Mouse (Mus musculus) left cerebral cortex, postnatal 14 days (tissue): ENCODE measurements around the gene Thumpd2. TPM values are rescaled to one million over a fixed set of nuclear protein-coding genes. Genes with fewer than 3 reads are reported as not detected.

Experiments used
- DNase-seq, 2 experiments: peaks; one replicate each; pipeline ENCODE4 v3.0.0; 2021 to 2022; ENCODE audit warnings: low spot score in 2 of 2, mixed read lengths in 1 of 2
- intact Hi-C: fragments of 180-260 bp; cut with DNase I; formaldehyde crosslinking; loops from one replicate; pipeline ENCODE4 v1.15.1; 2025
- total RNA-seq, 2 experiments: library from RNA; stranded (reverse); gene quantifications; 2 replicates each; pipeline ENCODE4 v1.2.3; 2021

Thumpd2 gene
- total RNA-seq, 2 experiments from 2014 or later = 4.2 to 6.1 TPM

DNA sequence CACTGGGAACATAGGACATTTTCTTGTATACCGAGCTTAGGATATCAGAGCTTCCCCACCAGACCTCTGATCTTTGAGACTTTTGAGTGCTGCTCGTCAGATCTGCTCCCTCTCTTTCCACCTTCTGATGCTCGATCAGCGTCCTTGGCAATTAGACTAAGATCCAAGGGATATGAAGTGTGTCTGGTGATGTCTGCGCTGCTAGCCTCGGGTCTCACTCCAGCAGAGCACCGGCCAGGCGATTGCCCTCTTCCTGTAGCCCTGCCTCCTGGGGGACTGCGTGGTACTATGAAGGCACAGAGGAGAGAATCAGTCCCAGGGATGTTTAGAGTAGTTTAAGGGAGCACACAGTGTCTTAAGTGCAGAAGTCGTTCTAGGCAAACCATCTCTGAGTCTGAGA is 81.9 kb downstream of the Thumpd2 start:
- intact Hi-C loops = loop anchor here (2.0 to 5.0 kb wide), 3 partner anchors 36 to 361 kb away; no protein-coding TSS in a partner anchor
- no peak for DNase-seq

DNA sequence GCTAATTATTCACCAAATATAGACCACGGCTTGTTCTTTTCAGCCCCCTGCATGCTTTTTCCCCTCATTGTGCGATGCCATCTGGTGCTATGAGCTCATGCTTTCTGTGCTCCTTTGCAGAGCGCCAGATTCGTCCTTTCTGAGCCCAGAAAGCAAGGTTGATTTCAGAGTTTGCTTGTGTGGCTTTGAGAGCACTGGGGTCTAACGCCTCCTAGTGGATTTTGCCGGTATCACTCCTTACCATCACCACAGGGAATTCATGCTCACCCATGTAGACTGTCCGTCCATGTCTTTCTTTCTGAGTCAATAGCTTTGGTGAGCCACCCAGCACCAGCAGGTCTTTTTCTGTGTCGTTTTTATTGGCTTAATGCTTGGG is 82.5 kb downstream of the Thumpd2 start:
- intact Hi-C loops = loop anchor here (2.0 to 5.0 kb wide), 3 partner anchors 35 to 360 kb away; no protein-coding TSS in a partner anchor
- DNase-seq = peak; percentile 93 to 95

DNA sequence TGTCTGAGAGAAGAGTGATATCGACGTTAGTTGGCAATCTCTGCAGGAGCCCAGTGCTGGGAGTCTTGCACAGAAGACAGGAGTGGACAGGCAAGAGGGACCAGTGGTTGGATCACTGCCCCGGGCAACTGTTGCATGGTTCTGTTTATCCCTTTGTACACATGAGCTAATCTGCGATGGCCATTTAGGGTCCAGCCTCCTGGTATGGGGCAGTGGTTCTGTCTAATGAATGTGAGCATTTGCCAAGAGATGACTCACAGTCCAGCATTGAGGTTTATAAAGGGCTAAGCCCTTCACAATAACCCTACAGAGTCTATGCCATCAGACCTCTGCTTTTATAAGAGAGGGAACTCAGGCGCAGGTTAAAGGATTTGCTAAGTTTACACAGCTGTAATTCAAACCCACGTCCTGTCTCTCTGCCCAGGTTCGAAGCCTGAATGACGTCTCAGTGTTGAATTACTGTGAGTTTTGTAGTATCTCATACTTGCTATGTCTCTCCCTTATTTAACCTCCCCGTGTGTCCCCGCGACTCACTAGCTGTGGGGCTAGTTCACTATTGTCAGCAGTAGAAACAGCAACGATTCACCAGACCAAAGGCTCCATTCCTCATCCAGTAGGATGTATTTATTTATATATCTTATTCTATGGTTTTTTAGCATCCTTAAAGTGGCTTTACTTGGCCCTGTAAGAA is 83.0 kb downstream of the Thumpd2 start:
- no peak for DNase-seq
- intact Hi-C loops = loop anchor here (2.0 to 5.0 kb wide), 3 partner anchors 35 to 360 kb away; no protein-coding TSS in a partner anchor

- DNase-seq = no peak
- intact Hi-C loops = loop anchor here (5.0 kb wide), 2 partner anchors 33 to 358 kb away; no protein-coding TSS in a partner anchor
Observed at GRCm38 (mm10) chr17:80980096-80980495, 84.8 kb downstream of the Thumpd2 start.

DNA sequence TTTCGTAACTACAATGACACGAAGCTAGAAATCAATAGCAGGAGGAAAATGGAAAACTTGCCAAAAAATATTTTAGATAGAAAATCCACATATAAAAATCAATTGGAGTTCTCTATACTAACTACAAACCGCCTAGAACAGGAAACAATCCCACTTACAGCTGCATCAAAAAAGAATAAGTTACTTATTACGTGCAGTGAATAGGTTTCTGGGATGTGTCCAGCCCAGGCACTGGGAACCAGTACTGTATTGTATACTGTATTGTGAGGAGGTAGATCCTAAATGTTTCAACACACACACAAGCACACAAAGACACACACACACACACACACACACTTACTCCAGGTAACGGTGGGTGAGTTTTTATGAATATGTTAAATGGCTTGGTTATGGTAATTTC is 87.6 kb downstream of the Thumpd2 start:
- intact Hi-C loops = no loop called here
- DNase-seq = no peak

Other genes with a start within 250 kb of the Thumpd2 start
- 100 to 1,000 TPM in 1 of 2 experiments, 10 to 100 TPM in 1; 97.0 to 106 TPM for gene Tmem178, start 120.5 kb downstream of the Thumpd2 start, total RNA-seq